Mouse (Mus musculus) frontal cortex, postnatal 10 days (tissue): ENCODE measurements around the gene Srms.

Source experiments
- DNase-seq, 2 experiments: peaks; one replicate each; pipeline ENCODE4 v3.0.0; 2022; ENCODE audit warnings: low spot score in 2 of 2, mixed read lengths in 1 of 2

Srms gene

GRCm38 (mm10) chr2:181160821-181161220, 52.2 kb downstream of the Srms start:
- DNase-seq = no peak

GRCm38 (mm10) chr2:181159771-181160170, 53.2 kb downstream of the Srms start:
- DNase-seq = peak; percentile 70 to 80

GRCm38 (mm10) chr2:181159091-181159514, 53.9 kb downstream of the Srms start:
- peak; percentile 70 to 80 for DNase-seq

- no peak for DNase-seq
Observed at GRCm38 (mm10) chr2:181158471-181158870, 54.5 kb downstream of the Srms start.

GRCm38 (mm10) chr2:181157716-181158302, 55.2 kb downstream of the Srms start:
- no peak for DNase-seq

- DNase-seq = peak in 1 of 2 experiments; percentile 13
Observed at GRCm38 (mm10) chr2:181157180-181157579, 55.8 kb downstream of the Srms start.

- peak in 1 of 2 experiments; percentile 76 for DNase-seq
Observed at GRCm38 (mm10) chr2:181156248-181157121, 56.5 kb downstream of the Srms start, which contains the start of gene Eef1a2. TSS of gene Eef1a2 (minus strand) at chr2:181157014.

- DNase-seq = peak in 1 of 2 experiments; percentile 30
Observed at GRCm38 (mm10) chr2:181155801-181156200, 57.2 kb downstream of the Srms start.
